Mouse (Mus musculus): ENCODE measurements around the gene Gpr3. TPM values are rescaled to one million over a fixed set of nuclear protein-coding genes. Genes with fewer than 3 reads are reported as not detected.

Gene Gpr3
- total RNA-seq (2021): under 1 TPM in 1 of 2 experiments, not detected in 1; 0.12 TPM

DNA sequence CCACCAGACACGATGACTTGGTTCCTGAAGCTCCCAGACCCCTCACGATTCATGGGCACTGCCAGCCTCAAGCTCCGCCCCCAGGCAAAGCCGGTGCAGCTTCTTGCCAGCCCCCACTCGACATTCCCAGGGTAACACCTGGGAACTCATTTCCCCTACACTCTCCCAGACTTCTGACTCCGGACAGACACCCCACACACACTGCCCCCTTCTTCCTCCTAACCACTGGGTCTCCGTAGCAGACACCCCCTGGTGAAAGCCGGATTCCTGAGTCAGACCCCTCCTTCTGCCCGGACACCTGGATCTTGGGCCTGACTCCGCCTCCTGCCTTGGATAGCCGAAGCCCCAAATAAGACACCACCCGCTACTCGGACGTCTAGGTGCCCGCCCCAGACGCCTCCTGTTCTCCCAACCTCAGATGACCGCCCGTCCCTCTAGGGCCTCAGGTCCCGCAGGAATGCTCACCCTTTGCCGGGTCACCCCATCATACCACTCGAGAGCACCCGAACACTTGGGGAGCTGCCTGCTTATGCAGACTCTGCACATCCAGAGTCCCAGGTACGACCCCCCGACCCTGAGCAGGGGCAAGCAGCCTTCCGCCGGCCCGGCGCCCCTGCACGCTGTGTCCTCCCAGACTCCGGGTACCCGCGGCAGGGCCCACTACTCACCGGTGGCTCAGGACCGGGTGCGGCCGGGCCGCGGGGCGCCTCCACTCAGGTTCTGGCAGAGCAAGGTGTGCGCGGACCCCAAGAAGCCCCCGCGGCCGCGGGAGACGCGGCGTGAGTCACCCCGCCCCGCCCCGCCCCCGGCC lies at the start of gene Gpr3, which contains the start of gene Cd164l2:
Gene Gpr3, minus strand, starts transcription at position 786 of the 811 bp plus-strand sequence.
Gene Cd164l2, plus strand, starts transcription at position 381 of the 811 bp plus-strand sequence.
- intact Hi-C loops (cut with DNase I): loop anchor here (2.0 to 5.0 kb wide), 2 partner anchors 203 to 265 kb away; no protein-coding TSS in a partner anchor
- no peak for DNase-seq

DNA sequence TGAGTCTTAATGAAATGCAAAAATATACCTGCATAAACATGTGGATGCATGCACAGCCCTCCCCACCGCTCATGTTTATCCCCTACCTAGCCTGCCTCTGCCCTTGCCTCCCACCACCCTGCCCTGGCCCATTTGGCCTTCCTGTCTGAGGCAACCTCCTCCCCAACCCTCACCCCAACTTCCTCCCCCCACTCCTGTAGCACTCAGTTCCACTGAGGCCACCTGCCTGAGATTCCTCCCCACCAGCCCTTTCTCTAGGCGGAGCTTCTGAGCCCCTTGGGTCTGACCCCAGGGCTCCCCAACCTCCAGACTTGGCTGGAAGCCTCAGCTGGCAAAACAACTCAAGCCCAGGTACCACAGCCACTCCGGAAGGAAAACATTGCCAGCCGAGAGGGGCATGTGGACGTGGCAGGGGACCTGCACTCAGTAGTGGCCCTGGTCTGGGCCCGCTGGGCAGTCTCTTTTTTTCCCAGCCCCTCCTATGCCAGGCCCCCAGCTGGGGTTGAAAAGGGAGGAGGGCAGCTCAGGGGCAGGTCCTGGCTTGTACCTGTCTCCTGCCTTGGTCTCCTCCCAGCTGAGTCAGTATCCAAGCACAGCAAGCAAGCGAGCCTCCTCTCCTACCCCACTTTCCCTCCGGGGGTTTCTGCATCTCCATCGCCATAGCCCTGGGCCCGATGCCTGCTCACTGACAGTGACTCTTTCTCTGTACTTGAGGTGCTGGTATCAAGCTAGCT lies 49.5 kb upstream of the Gpr3 start:
- intact Hi-C loops (cut with DNase I): no loop called here
- DNase-seq: no peak

DNA sequence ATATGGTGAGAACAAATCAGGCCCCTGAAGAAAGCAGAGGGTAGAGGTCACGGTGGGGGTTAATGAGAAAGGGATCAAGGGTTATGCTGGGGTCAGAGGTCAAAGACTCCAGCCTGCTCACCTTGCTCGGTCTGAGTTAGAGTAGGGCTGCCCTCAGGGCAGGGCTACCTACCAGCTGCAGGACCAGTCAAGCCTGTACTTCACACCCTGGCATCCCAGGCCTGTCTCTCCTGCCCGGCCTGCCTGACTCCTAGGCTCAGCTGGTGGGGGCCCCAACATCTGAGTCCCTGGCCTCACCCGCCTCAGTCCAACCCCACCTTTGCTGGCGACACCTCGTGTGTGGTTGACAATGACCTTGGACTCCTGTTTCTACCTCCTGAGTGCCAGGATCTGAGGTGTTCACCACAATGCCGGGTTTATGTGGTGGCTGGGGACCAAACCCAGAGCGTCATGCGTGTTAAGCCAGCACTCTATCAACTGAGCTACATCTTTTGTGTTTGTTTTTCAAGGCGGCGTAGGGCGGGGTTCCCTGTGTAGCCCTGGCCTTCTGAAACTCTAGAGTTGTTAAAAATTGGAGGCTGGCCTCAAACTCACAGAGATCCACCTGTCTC lies 45.6 kb upstream of the Gpr3 start:
- no peak for DNase-seq
- intact Hi-C loops (cut with DNase I): no loop called here

DNA sequence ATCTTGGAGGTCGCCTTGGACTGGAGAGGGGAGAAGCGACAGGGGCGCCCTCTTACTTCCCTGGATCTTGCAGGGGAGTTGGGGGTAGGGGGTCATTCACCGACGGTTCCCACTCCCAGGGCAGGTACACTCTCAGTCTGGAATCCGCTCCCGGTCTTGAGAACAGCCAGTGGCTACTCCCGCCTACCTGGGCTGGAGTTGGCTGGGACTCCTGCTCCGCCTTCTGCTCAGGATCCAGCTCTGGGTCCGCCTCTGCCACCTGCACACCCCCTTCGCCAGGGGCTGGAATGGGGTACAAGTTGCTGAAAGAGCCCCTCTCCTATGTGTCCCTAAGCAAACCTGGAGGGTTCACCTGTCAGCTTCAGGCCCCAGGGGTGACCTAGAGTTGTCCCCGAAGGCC lies 44.9 kb upstream of the Gpr3 start:
- intact Hi-C loops (cut with DNase I): no loop called here
- no peak for DNase-seq

DNA sequence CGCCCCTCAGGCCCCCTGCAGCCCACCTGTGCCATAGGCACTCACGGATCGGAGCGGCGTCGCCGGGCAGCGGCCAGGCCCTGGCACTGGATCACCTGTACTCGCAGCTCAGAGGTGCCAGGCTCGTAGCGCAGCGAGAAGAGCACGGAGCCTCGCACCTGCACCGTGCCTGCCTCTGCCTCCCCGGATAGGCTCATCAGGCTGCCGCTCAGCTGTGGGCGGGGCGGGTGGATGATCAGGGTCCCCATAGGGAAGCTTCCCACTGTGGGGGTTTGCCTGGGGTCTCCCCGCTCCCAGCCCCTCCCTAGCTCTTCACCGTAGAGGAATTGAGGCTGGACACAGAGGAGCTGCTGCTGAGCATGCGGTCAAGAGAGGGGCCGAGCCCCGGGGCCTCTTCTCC lies 44.5 kb upstream of the Gpr3 start:
- intact Hi-C loops (cut with DNase I): no loop called here

DNA sequence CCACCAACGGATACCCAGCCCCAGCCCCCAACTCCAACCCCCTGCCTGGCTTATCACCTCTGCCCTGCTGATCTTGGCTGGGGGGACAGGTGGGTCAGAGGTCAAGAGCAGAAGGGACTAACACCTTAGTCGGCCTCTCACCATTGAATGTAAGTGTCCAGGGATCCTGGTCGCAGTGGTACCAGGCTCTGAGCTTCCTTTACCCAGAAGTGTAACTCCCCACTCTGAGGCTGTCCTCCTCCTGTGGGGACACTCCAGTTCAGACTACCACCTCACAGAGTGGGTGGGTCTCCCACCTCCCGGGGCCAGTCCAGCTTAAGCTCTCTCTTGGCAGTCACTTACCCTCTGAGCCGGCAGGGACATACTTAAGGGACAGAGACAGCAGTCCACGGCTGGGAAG lies 43.1 kb upstream of the Gpr3 start:
- intact Hi-C loops (cut with DNase I): no loop called here
- no peak for DNase-seq

More for the DNA sequence above, 44.5 kb upstream of the Gpr3 start:
- no peak for DNase-seq

DNA sequence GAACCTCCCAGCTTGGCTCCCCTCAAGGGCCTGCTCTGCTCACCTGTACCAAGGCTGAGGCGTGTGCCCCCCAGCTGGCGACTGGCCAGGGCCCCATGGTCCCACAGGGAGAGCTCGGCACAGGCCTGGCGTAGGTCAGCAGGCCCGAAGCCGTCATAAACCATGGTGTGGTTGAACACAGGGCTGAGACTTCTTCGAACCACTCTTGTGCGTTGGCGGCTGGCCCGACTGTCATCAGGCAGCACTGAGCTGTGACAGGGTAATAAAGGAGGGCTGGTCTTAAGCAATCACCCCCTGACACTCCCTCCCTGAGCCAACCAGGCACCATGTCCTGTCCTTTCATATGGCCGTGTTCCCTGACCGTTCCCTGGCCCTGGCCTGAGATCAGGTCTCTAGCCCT lies 41.1 kb upstream of the Gpr3 start:
- intact Hi-C loops (cut with DNase I): loop anchor here (5.0 kb wide), 1 partner anchor 44 kb away; no protein-coding TSS in a partner anchor
- no peak for DNase-seq

DNA sequence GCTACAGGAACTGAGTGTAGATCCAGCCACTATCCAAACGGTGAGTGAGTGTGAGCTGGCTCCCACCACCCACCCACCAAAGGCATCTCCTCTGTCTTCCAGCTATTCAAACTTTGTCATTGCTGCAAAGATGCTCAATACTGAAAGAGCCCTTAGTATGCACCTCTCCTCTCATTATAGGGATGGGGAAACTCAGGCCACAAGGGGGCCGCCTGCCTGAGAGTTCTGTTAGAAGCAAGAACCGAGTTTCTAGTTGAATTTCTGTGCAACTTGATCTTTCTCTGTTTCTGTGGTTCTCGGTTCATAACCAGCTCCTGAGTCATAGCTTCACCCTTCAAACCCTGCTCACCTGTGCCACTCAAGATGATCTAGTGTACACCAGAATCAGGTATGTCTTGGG lies 39.8 kb upstream of the Gpr3 start:
- no peak for DNase-seq
- intact Hi-C loops (cut with DNase I): loop anchor here (1.0 to 5.0 kb wide), 2 partner anchors 19 to 45 kb away; no protein-coding TSS in a partner anchor

DNA sequence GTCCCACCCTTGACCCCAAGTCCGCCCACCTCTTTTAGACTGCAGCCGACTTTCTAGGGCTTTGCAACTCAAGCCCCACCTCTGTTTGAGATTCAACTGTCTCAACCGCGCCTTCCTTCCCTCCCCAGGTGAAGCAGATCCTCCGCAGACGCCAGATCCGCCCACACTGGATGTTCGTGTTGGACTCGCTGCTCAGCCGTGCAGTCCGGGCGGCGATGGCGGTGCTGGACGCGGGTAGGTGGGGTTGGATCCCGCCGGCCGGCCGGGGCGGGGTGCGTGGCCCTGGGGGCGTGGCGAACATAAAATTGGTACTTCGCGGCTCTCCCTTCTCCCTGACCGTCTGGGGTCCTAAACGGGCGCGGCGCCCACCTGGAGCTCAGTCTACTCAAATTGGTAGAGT lies 38.9 kb upstream of the Gpr3 start:
- intact Hi-C loops (cut with DNase I): loop anchor here (1.0 to 5.0 kb wide), 3 partner anchors 34 to 242 kb away; no protein-coding TSS in a partner anchor
- no peak for DNase-seq

DNA sequence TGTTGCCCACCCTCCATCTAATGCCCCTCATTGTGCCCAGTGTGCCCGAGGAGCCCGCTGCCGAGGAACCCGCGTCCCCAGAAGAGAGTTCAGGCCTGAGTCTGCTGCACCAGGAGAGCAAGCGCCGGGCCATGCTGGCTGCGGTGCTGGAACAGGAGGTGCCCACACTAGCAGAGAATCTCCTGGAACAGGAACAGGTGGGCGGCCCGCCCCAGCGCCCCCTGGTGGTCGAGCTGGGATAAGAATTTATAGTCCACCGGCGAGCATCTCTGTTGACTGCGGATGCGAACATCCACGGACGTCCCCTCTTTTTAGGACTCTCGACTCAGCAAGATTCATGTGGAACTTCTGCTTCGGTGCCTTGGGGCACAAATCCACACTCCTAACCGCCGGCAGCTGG lies 38.3 kb upstream of the Gpr3 start:
- DNase-seq: peak; percentile 85 to 90
- intact Hi-C loops (cut with DNase I): loop anchor here (1.0 to 5.0 kb wide), 3 partner anchors 33 to 242 kb away; no protein-coding TSS in a partner anchor

DNA sequence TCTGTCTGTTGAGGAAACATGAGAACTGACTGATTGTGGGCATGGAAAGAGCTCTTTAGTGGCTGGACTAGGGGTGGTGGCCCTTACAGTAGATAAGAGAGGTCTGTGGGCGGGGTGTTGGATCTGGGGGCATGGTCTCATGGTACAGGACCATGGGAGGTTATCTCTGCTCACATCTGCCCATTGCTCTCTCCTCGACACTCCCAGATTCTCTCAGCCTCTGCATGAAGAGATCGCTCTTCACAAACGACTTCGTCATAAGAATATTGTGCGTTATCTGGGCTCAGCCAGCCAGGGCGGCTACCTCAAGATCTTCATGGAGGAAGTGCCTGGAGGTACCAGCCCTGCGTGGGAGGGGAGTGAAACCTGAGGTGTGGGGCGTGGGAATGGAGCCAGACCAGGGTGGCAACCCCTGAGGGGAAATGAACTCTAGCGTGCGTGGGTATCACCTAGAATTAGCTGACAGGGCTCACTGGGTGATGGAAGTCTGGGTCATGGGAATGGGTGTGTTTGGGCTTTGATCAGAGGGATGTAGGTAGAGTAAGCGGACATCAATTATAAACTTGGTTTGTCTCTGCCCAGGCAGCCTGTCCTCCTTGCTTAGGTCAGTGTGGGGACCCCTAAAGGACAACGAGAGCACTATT lies 35.6 kb upstream of the Gpr3 start:
- intact Hi-C loops (cut with DNase I): no loop called here
- no peak for DNase-seq

DNA sequence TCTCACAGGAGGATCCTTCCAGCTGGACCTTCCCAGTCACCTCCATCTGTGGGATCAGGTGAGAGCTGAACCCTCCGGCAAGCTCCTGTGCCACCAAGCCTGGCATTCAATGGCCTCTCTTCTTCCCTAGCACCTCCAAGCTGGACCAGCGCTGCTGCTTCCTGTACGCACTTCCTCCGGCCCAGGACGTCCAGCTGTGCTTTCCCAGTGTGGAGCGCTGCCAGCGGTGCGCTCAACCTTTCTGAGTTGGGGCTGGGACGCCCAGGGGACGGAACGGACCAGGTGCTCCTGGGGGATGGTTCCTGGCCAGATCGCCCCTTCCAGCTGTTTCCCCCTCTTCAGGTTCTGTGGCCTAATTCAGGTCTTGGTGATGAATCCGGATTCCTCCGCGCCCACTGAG lies 34.7 kb upstream of the Gpr3 start:
- intact Hi-C loops (cut with DNase I): no loop called here
- DNase-seq: peak; percentile 44 to 56

DNA sequence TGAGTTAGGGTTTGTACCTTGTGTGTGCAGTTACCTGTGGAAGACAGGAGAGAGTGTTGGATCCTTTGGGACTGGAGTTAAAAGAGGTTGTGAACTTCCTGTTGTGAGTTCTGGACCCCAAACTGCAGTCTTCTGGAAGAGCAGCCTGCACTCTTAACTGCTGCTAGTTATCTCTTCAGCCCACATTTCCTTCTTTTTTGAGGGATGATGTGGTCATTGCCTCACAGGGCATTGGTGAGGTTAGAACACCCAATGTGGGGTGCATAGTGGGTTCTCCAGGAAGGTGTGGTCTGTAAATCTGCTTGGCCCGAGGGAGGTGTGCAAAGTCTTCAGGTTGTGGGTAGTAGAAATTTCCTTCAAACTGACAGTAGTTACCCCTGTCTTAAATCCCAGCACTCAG lies 32.0 kb upstream of the Gpr3 start:
- DNase-seq: no peak
- intact Hi-C loops (cut with DNase I): no loop called here

DNA sequence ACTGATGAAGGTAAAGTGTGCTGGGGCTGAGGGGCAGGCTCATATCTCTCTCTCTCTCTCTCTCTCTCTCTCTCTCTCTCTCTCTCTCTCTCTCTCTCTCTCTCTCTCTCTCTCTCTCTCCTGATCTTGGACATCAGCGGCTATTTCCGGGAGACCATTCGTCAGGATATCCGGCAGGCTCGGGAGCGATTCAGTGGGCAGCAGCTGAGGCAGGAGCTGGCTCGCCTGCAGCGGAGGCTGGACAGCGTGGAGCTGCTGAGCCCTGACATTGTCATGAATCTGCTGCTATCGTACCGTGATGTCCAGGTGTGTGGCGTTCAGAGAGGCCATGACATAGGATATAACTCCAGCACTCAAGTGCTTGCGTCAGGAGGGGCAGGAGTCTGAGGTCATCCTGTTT lies 31.2 kb upstream of the Gpr3 start:
- intact Hi-C loops (cut with DNase I): no loop called here
- DNase-seq: no peak

DNA sequence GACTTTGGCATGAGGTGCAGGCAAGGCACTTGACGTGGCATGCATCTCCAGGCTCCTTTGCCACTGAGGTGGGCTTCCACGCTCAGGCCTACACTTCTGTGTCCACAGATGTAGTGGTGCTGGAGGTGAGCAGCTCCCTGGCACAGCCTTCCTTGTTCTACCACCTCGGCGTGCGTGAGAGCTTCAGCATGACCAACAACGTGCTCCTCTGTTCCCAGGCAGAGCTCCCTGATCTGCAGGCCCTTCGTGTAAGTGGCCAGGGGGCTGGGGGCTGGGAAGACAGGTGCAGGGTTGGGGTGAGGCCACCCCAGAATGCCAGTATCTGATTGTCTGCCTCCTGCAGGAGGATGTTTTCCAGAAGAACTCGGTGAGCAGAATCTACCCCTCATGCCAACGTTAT lies 30.4 kb upstream of the Gpr3 start:
- DNase-seq: no peak
- intact Hi-C loops (cut with DNase I): no loop called here

DNA sequence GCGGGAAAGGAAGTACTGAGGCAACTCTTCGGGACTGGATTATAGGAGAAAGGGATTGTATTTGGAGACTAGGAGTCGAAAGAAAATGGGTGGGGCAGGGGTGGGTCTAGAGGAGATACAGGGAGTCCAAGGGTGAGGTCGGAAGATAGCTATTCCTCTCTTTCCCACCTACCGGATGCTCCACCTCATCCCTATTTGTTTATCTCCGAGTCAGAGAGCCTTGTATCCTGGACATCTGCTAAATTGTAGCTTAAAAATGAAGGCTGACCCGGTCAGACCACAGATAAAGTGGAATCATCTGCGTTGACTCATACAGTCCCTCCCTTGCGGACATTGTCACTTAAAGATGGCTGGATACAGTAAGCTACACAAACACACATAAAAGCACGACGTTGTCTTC lies 29.6 kb upstream of the Gpr3 start:
- DNase-seq: no peak
- intact Hi-C loops (cut with DNase I): no loop called here

DNA sequence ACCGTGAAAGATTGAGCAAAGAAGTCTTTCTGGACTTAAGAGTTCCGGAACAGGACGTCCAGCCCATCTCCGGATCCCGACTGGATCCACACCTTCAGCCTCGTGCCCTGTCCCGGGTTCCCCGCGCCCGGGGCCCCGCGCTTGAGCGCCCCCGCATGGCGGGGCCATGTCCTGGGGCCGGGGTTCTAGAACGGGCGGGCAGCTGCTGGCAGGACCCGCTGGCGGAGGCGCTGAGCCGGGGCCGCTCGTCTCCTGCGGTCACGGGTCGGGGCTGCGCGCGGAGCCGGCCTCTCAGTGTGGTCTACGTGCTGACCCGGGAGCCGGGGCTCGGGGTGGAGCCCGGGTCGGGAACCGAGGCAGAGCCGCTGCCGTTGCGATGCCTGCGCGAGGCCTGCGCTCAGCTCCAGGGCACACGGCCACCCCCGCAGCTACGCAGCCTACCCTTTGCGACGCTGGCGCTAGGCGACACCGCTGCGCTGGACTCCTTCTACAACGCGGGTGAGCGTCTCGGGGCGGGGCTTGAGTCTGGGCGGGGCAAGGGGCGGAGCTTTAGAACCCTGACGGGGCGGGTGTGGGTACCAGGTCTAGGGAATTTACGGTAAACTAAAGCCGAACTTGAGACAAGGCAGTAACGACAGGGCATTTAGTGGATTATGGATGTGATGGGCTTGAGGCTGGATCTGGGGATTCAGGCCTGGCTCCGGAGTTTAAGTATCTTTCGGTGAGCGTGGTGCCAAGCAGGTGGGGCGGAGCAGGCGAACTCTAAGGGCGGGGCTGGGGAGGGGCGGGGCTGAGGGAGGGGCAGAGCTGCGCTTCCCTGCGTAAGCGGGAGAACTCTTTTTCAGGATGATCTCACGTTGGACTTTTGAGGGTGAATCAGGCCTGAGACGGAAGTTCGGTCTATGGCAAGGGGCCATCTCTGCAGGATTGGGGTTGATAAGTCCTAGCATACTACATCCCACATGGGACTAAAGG lies 28.9 kb upstream of the Gpr3 start:
- DNase-seq: peak; percentile 93 to 94
- intact Hi-C loops (cut with DNase I): no loop called here

DNA sequence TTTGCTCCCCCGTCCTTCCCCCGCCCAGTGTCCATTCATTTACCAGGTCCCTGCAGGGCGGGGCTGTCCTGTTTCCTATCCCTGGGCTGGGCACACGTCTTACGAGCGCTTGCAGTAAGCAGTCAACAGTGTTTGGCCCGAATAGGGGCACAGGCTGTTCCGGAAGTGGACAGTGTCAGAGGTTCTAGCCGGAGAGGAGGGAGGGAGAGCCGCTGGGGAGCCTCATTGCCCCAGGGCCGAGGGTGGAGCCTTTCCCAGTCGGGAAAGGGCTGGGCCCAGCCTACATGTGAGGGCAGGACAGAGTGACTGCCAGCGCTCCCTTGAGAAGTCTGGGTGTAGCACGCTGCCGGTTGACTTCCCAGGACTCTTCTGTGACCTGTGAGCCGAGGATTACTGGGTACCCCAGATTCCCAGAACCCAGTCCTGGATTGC lies 28.2 kb upstream of the Gpr3 start, which contains the start of gene Map3k6:
Gene Map3k6, plus strand, starts transcription at position 329 of the 432 bp plus-strand sequence.
- intact Hi-C loops (cut with DNase I): no loop called here
- DNase-seq: peak; percentile 82 to 85

DNA sequence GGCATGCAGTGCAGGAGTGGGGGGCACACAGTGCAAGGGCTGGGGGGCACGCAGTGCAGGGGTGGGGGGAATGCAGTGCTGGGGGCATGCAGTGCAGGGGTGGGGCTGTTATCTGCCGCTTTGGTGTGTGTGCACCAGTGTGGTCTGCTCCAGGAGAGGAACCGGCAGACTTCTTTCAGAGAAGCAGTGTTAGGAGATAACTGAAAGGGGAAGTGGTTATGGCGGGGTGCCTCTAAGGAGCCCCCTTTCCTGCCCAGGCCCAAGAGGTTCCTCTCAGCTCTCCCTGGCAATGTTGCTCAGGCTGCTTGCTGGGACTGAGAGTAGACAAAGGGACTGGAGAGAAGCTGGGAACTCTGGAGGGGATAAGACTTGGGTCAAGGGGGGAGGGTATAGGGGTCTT lies 25.6 kb upstream of the Gpr3 start:
- intact Hi-C loops (cut with DNase I): no loop called here
- DNase-seq: no peak
